Mouse (Mus musculus): ENCODE data around the gene Gpt2. TPM values are rescaled to one million over a fixed set of nuclear protein-coding genes. Genes with fewer than 3 reads are reported as not detected.

Gpt2 gene
- polyA plus RNA-seq, 1 experiment from 2014 or later, result 39.3 TPM

DNA sequence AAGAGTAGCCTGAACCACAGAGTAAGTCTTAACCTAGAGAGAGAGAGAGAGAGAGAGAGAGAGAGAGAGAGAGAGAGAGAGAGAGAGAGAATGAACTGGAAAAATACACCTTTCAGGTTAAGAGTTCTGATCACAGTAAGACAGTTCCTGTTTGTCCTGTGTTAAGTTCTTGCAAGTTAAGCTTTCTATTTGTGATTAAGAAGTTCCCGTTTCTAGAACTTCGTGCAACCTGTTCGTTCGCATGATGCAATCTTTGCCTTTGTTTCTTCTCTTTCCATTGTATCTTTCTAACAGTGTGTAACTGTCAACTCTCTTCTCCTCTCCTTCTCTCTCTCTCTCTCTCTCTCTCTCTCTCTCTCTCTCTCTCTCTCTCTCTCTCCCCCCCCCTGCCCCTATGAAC is 78.1 kb downstream of the Gpt2 start:
- Histone ChIP-seq H3K9ac (no peak overlapping the region), H3K4me1 (no peaks in the 10 kb centered on the region), H3K4me3 (no peak overlapping the region), H3K9me3 (no peaks in the 10 kb centered on the region), H3K27ac (no peak overlapping the region), H3K36me3 (replicated peaks) (no peaks in the 10 kb centered on the region), H3K4me2 (no peak overlapping the region), H3K27me3 (replicated peaks) (no peaks in the 10 kb centered on the region)
- ATAC-seq (replicated peaks), result no peak
- 86% methylated on average over 4 of the region's 4 CpGs for WGBS

DNA sequence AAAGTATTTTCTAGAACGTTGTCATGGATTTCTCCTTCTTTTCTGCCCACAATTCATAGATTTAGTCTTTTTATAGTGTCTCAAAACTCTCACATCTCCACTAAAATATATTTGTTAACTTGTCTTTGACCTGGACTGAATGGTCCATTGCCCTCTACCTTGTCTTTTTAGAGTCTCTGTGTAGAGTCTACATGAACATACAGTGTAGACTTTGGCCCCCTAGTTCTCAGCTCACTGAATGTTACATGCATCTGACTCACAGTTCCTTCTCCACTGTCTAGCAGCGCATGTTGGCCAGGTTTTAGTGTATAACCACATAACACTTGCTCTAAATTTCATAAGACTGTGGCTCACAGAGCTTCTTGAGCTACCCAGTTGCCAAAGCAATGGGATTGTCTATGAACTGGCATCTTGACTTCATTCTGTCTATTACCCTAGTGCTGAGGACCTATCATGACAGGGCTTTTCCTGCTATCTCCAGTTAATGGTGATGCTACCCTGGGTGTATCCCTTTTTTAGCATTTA is 81.7 kb downstream of the Gpt2 start:
- H3K27ac ChIP-seq, result no peak overlapping the region
- WGBS, result 93% methylated on average over 2 of the region's 2 CpGs
- H3K4me2 ChIP-seq, result no peak overlapping the region
- H3K4me1 ChIP-seq, result no peaks in the 10 kb centered on the region
- no peak overlapping the region for H3K9ac ChIP-seq
- no peaks in the 10 kb centered on the region for H3K9me3 ChIP-seq
- no peaks in the 10 kb centered on the region for H3K36me3 ChIP-seq (replicated peaks)
- no peaks in the 10 kb centered on the region for H3K27me3 ChIP-seq (replicated peaks)
- no peak overlapping the region for H3K4me3 ChIP-seq
- no peak for ATAC-seq (replicated peaks)

Other genes with a start within 250 kb of the Gpt2 start
- gene Orc6, start 192.9 kb upstream of the Gpt2 start, polyA plus RNA-seq (2015; fragmentation: Nextera tagmentation; extraction: Ambion mirVana), result 65.3 and 70.5 TPM in 2 replicates
- gene Vps35, start 192.8 kb upstream of the Gpt2 start, polyA plus RNA-seq (2015; fragmentation: Nextera tagmentation; extraction: Ambion mirVana), result 163 and 170 TPM in 2 replicates
- 0.34 and 0.52 TPM in 2 replicates for gene Mylk3, start 106.2 kb upstream of the Gpt2 start, polyA plus RNA-seq (2015; fragmentation: Nextera tagmentation; extraction: Ambion mirVana)
- gene 4921524J17Rik, start 59.7 kb upstream of the Gpt2 start, polyA plus RNA-seq (2015; fragmentation: Nextera tagmentation; extraction: Ambion mirVana), result 36.5 and 38.6 TPM in 2 replicates
- gene Dnaja2, start 62.8 kb downstream of the Gpt2 start, polyA plus RNA-seq (2015; fragmentation: Nextera tagmentation; extraction: Ambion mirVana), result 175 and 178 TPM in 2 replicates
- gene Neto2, start 208.3 kb downstream of the Gpt2 start, polyA plus RNA-seq (2015; fragmentation: Nextera tagmentation; extraction: Ambion mirVana), result 51.3 and 58.9 TPM in 2 replicates

All from midbrain, embryonic 15.5 days (tissue).